Mouse (Mus musculus) intestine, embryonic 16.5 days (tissue): ENCODE measurements around the gene Rundc3a. TPM values are rescaled to one million over a fixed set of nuclear protein-coding genes. Genes with fewer than 3 reads are reported as not detected.
"Not testable (repeated sequence)": the region's sequence is repeated elsewhere in the genome, so short reads cannot be mapped to it uniquely, and the experiment has no call there.

Experiments used
- ATAC-seq: fragments of 200-750 bp; cut with Nextera tagmentation; 2 replicates; pipeline ENCODE4 v1.8.0; 2017; ENCODE audit warnings: moderate TSS enrichment, moderate library complexity
- H3K27ac ChIP-seq: fragments of 300-500 bp; sonication (generic); 2 replicates; pipeline ENCODE4 v1.5.1; 2014; ENCODE audit warnings: mild to moderate bottlenecking, low read length
- H3K27me3 ChIP-seq: fragments of 300-500 bp; sonication (generic); replicated peaks from 2 replicates; pipeline ENCODE4 v1.6.1; 2014; ENCODE audit warnings: low read length, control low read depth, mixed read lengths; ENCODE audit not compliant: control insufficient read depth, insufficient read depth
- H3K36me3 ChIP-seq: fragments of 300-500 bp; sonication (generic); 2 replicates; pipeline ENCODE4 v1.6.1; 2014; ENCODE audit warnings: low read length, control low read depth; ENCODE audit not compliant: control insufficient read depth, insufficient read depth
- H3K4me1 ChIP-seq: fragments of 300-500 bp; sonication (generic); 2 replicates; pipeline ENCODE4 v1.6.1; 2014; ENCODE audit warnings: low read length, control low read depth, mixed read lengths; ENCODE audit not compliant: control insufficient read depth, insufficient read depth
- H3K4me2 ChIP-seq: fragments of 300-500 bp; sonication (generic); 2 replicates; pipeline ENCODE4 v1.6.1; 2014; ENCODE audit warnings: low read depth, low read length, control low read depth
- H3K4me3 ChIP-seq: fragments of 300-500 bp; sonication (generic); 2 replicates; pipeline ENCODE4 v1.5.1; 2014; ENCODE audit warnings: mild to moderate bottlenecking, low read length
- H3K9ac ChIP-seq: fragments of 300-500 bp; sonication (generic); 2 replicates; pipeline ENCODE4 v1.6.1; 2014; ENCODE audit warnings: low read depth, low read length
- H3K9me3 ChIP-seq: fragments of 300-500 bp; sonication (generic); 2 replicates; pipeline ENCODE4 v1.6.1; 2016; ENCODE audit warnings: low read length, control low read depth; ENCODE audit not compliant: control insufficient read depth
- WGBS: fragments of 180-500 bp; shearing (Covaris S2); extraction: QIAGEN DNeasy Blood & Tissue Kit; methylation state at CpG from one replicate; pipeline ENCODE4 v1.1.7; 2014; 5-methylcytosine and 5-hydroxymethylcytosine counted together
- polyA plus RNA-seq: library from polyadenylated mRNA; unstranded; fragments of >200 nt; fragmentation: Nextera tagmentation; extraction: Ambion mirVana; gene quantifications from 2 replicates; pipeline ENCODE4 v1.2.1, GENCODE M21; 2015

Rundc3a gene
- polyA plus RNA-seq, 1 experiment from 2014 or later, result 6.0 TPM

DNA sequence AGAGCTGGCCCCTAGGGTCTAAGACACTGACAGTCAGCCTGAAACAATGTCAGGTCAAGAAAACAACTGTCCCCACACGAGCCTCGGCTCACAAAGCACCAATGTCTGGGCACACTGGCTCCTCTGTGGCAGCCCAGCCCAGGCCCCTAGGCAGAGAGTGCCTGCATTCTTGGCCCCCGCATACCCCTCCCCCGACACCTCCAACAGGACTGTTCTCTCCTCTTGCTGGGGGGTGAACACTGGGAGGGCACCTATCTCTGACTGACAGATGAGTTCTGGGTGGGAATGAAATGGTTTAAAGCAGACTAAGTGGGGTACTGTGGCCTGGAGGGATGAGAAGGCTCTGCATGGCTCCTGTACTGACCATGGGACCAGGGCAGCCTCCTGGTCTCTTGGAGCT is 27.5 kb upstream of the Rundc3a start:
- H3K36me3 ChIP-seq, result no peaks in the 10 kb centered on the region

DNA sequence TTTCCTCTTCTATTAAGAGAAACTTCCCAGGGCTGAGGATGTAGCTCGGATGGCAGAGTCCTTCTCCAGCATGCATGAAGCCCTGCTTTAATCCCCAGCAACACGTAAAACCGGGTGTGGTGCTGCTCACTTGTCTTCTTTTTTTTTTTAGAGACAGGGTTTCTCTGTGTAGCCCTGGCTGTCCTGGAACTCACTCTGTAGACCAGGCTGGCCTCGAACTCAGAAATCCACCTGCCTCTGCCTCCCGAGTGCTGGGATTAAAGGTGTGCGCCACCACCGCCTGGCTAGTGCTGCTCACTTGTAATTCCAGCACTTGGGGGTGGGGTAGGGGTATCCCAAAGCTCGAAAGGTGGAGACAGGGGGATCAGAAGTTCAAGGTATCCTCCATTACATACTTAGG is 27.1 kb upstream of the Rundc3a start, which contains the start of gene Slc4a1:
Gene Slc4a1, minus strand, starts transcription at position 101 of the 400 bp plus-strand sequence.
- H3K9ac ChIP-seq, H3K4me1 ChIP-seq, H3K4me2 ChIP-seq, H3K27ac ChIP-seq, H3K27me3 ChIP-seq, H3K9me3 ChIP-seq, H3K36me3 ChIP-seq, ATAC-seq, H3K4me3 ChIP-seq: not testable (repeated sequence)
- WGBS, result 83% methylated on average over 8 of the region's 8 CpGs

More for the DNA sequence above, 27.5 kb upstream of the Rundc3a start:
- H3K9ac ChIP-seq, result no peak overlapping the region
- no peak overlapping the region for H3K4me3 ChIP-seq
- no peak for ATAC-seq
- no peaks in the 10 kb centered on the region for H3K9me3 ChIP-seq
- no peak overlapping the region for H3K27ac ChIP-seq
- no peaks in the 10 kb centered on the region for H3K27me3 ChIP-seq
- H3K4me2 ChIP-seq, result no peak overlapping the region
- H3K4me1 ChIP-seq, result no peaks in the 10 kb centered on the region
- 50% methylated on average over 4 of the region's 4 CpGs for WGBS

DNA sequence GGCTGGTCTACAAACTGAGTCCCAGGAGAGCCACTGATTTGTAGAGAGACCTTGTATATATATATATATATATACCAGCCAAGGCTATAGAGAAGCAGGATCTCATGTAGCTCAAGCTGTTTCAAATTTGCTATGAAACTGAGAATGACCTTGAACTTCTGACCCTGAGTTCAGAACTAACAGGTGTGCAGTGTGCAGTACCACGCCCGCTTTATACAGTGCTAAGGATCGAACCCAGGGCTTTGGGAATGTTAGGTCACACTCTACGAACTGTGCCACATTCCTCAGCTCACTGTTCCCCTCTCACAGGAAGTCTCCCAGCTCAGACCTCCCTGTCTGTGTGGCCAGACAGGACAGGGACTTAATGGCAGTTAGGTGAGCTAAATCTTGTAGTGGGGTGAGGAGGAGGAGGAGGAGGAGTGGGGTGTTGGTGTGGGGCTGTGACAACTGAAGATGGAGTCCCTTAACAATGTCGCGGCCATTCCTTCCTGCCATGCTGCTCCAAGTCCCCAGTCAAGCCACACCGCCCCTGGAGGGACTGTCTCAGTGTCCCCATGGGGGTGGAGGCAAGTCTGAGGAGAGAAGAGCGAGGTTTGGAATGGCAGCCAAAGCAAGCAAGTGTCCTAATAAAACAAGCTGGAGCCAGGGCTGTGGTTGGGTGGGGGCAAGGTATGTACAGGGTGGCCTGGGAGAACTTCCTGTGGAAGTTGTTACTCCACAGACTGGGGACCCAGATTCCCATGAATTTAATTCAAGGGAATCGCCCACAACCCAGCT is 25.5 kb upstream of the Rundc3a start:
- no peak overlapping the region for H3K27ac ChIP-seq
- 0 out of 2 replicates have a peak, but pooled peaks cover 2% of the 10 kb centered on the region for H3K27me3 ChIP-seq
- no peak for ATAC-seq
- 75% methylated on average over 9 of the region's 9 CpGs for WGBS
- no peaks in the 10 kb centered on the region for H3K9me3 ChIP-seq
- H3K4me2 ChIP-seq, result no peak overlapping the region
- no peaks in the 10 kb centered on the region for H3K4me1 ChIP-seq
- no peak overlapping the region for H3K4me3 ChIP-seq
- no peak overlapping the region for H3K9ac ChIP-seq
- H3K36me3 ChIP-seq, result no peaks in the 10 kb centered on the region

DNA sequence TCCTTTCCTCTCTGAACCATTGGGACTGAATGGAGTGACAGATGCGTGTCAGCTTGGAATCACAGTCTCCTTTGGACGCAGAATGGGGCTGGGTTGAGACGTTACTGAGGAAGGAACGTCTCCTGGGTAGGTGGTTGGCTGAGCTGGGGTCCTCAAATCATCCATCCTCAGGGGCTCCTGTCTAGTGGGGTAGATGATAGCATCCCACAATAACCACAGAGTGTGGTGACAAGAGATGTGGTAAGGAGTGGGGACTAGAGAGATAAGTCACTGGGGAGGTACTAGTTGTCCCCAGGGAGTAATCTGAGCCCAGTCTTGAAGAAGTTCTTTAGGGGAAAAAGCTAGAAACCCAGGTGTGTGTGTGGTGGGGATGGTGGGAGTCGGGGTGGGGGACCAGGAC is 24.9 kb upstream of the Rundc3a start:
- no peak overlapping the region for H3K9ac ChIP-seq
- no peaks in the 10 kb centered on the region for H3K4me1 ChIP-seq
- no peak overlapping the region for H3K4me2 ChIP-seq
- no peaks in the 10 kb centered on the region for H3K36me3 ChIP-seq
- H3K4me3 ChIP-seq, result no peak overlapping the region
- 82% methylated on average over 5 of the region's 5 CpGs for WGBS
- H3K27ac ChIP-seq, result no peak overlapping the region
- H3K9me3 ChIP-seq, result no peaks in the 10 kb centered on the region
- H3K27me3 ChIP-seq, result 0 out of 2 replicates have a peak, but pooled peaks cover 3% of the 10 kb centered on the region
- ATAC-seq, result no peak

DNA sequence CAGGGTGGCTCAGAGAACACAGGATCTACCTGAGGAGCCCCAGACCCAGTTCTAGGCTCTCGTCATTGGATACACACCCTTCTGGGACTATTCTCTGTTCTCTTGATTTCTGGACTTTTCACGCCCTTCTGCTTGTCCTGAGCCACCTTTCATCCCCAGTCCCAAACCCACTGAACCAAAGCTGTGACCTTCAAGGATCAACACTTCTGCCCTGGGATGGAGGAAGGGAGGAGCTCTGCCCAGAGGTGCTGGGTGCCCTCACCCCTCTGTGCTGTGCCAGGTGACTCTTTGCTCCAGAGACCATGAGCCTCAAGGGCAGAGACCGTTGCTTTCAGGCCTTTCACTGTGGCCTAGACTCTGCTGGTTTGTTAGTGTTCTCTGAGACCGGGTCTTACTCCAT is 23.9 kb upstream of the Rundc3a start:
- no peak for ATAC-seq
- Histone ChIP-seq H3K4me3 (no peak overlapping the region), H3K4me2 (no peak overlapping the region), H3K36me3 (no peaks in the 10 kb centered on the region), H3K4me1 (no peaks in the 10 kb centered on the region), H3K9ac (no peak overlapping the region), H3K27ac (no peak overlapping the region), H3K27me3 (0 out of 2 replicates have a peak, but pooled peaks cover 3% of the 10 kb centered on the region), H3K9me3 (no peaks in the 10 kb centered on the region)
- WGBS, result 71% methylated on average over 4 of the region's 4 CpGs

DNA sequence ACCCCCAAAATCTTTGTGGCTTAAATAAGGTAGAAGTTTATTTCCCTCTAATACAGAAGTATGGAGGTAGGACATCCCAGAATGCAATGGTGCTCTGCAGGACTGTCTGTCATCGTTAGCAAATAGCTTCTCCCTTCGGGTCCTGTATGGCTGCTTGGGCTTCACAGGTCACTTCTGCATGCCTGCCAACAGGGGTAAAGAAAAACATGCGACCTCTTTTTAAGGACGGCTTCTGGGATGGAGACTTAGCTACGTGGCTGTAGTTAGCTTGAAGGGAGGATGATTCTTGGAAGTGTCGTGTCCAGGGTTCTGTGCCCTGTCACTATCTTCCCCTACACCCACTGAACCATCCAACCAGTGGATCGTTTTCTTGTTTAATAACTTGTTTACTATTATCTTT is 22.9 kb upstream of the Rundc3a start:
- Histone ChIP-seq H3K27me3 (0 out of 2 replicates have a peak, but pooled peaks cover 3% of the 10 kb centered on the region), H3K4me1 (peaks cover 6% of the 10 kb centered on the region), H3K27ac (no peak overlapping the region), H3K9me3 (no peaks in the 10 kb centered on the region), H3K36me3 (no peaks in the 10 kb centered on the region), H3K9ac (no peak overlapping the region), H3K4me2 (no peak overlapping the region), H3K4me3 (no peak overlapping the region)
- no peak for ATAC-seq
- 44% methylated on average over 7 of the region's 7 CpGs for WGBS

DNA sequence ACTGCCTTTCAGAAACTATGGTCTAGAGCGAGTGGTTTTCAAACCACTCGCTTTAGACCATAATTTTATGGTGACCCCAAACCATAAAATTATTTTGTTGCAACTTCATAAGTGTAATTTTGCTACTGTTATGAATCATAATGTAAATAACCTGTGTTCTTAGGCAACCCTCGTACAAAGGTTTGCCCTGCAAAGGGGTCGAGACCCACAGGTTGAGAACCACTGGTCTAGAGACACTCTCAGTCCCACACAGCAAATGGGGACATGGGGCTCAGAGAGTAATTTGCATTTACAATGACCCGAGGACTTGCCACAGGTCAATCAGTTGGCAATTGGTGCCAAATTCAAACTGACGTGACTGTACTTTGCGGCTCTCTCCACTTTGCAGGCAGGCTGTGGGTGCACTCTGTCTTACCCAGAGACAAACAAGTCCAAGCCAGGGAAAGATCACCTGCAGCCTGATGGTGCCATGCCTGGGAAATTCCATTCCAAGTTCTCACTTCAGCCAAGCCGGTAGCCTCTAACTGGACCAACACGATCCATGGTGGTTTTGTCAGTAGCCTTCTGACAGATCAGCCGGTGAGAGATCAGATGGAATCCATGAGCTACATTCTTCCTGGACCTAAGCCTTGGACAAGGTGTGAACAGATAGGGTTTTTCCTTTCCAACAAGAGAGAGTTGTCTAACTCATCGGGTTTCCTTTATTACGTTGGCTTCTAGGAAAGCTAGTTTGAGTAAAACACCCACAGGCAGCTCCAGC is 21.1 kb upstream of the Rundc3a start:
- H3K4me3 ChIP-seq, result no peak overlapping the region
- peaks cover 18% of the 10 kb centered on the region for H3K4me1 ChIP-seq
- ATAC-seq, result no peak
- H3K36me3 ChIP-seq, result no peaks in the 10 kb centered on the region
- no peak overlapping the region for H3K27ac ChIP-seq
- H3K9me3 ChIP-seq, result no peaks in the 10 kb centered on the region
- H3K27me3 ChIP-seq, result 0 out of 2 replicates have a peak, but pooled peaks cover 3% of the 10 kb centered on the region
- H3K9ac ChIP-seq, result no peak overlapping the region
- 85% methylated on average over 12 of the region's 12 CpGs for WGBS
- H3K4me2 ChIP-seq, result no peak overlapping the region

DNA sequence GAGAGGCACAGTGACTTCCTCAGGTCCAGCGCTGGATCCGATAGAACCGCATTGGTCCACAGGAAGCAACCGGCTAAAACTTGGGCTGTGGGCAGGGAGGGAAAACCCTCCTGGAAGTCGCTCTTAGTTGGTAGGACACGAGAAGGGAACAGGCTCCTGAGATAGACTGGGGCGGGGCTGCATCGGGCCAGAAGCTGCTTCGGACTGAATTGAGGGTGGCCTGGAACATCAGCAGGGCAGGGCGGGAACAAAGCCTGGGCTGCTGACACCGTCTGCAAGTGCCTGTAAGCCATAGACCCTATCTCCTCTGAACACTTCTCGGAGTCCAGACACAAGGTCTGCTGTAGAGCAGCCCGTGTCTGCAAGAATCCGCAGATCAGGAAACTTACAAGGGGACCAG is 20.3 kb upstream of the Rundc3a start:
- Histone ChIP-seq H3K4me1 (peaks cover 18% of the 10 kb centered on the region), H3K4me3 (no peak overlapping the region), H3K9ac (no peak overlapping the region), H3K27me3 (0 out of 2 replicates have a peak, but pooled peaks cover 3% of the 10 kb centered on the region), H3K27ac (no peak overlapping the region), H3K4me2 (no peak overlapping the region), H3K36me3 (no peaks in the 10 kb centered on the region), H3K9me3 (no peaks in the 10 kb centered on the region)
- ATAC-seq, result no peak
- 45% methylated on average over 14 of the region's 14 CpGs for WGBS

DNA sequence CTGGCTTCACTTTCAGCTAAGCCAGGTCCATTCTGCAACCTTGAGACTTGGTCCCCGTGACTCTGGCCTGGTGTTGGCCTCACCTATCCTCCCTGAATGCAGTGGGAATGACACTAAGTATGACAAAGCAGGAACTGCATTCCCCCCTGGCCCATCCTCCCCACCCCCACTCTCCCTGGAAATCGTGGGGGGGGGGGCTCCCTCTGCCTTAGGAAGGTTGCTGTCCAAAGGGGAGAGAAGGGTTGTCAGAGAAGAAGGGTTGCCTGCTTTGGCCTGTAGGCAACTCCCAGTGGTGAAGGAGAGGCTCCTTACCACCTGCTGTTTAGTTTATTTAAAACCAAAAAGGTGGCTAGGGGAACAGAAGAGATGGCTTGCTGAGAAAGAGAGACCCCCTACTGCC is 19.6 kb upstream of the Rundc3a start:
- Histone ChIP-seq H3K9ac (no peak overlapping the region), H3K4me1 (peaks cover 18% of the 10 kb centered on the region), H3K9me3 (no peaks in the 10 kb centered on the region), H3K36me3 (no peaks in the 10 kb centered on the region), H3K27ac (no peak overlapping the region), H3K4me2 (no peak overlapping the region), H3K4me3 (no peak overlapping the region), H3K27me3 (0 out of 2 replicates have a peak, but pooled peaks cover 3% of the 10 kb centered on the region)
- WGBS, result 69% methylated on average over 1 of the region's 2 CpGs
- ATAC-seq, result no peak
